Mouse (Mus musculus) intestine, embryonic 16.5 days (tissue): Measurements from ENCODE around the gene Prkn. TPM values are rescaled to one million over a fixed set of nuclear protein-coding genes. Genes with fewer than 3 reads are reported as not detected.
A peak's percentile ranks its signal among the peaks of the same experiment; 100 is the strongest.

ENCODE experiments used
- ATAC-seq: fragments of 200-750 bp; cut with Nextera tagmentation; 2 replicates; pipeline ENCODE4 v1.8.0; 2017; ENCODE audit warnings: moderate TSS enrichment, moderate library complexity
- H3K27ac ChIP-seq: fragments of 300-500 bp; sonication (generic); 2 replicates; pipeline ENCODE4 v1.5.1; 2014; ENCODE audit warnings: mild to moderate bottlenecking, low read length
- H3K27me3 ChIP-seq: fragments of 300-500 bp; sonication (generic); replicated peaks from 2 replicates; pipeline ENCODE4 v1.6.1; 2014; ENCODE audit warnings: low read length, control low read depth, mixed read lengths; ENCODE audit not compliant: control insufficient read depth, insufficient read depth
- H3K36me3 ChIP-seq: fragments of 300-500 bp; sonication (generic); 2 replicates; pipeline ENCODE4 v1.6.1; 2014; ENCODE audit warnings: low read length, control low read depth; ENCODE audit not compliant: control insufficient read depth, insufficient read depth
- H3K4me1 ChIP-seq: fragments of 300-500 bp; sonication (generic); 2 replicates; pipeline ENCODE4 v1.6.1; 2014; ENCODE audit warnings: low read length, control low read depth, mixed read lengths; ENCODE audit not compliant: control insufficient read depth, insufficient read depth
- H3K4me2 ChIP-seq: fragments of 300-500 bp; sonication (generic); 2 replicates; pipeline ENCODE4 v1.6.1; 2014; ENCODE audit warnings: low read depth, low read length, control low read depth
- H3K4me3 ChIP-seq: fragments of 300-500 bp; sonication (generic); 2 replicates; pipeline ENCODE4 v1.5.1; 2014; ENCODE audit warnings: mild to moderate bottlenecking, low read length
- H3K9ac ChIP-seq: fragments of 300-500 bp; sonication (generic); 2 replicates; pipeline ENCODE4 v1.6.1; 2014; ENCODE audit warnings: low read depth, low read length
- H3K9me3 ChIP-seq: fragments of 300-500 bp; sonication (generic); 2 replicates; pipeline ENCODE4 v1.6.1; 2016; ENCODE audit warnings: low read length, control low read depth; ENCODE audit not compliant: control insufficient read depth
- WGBS: fragments of 180-500 bp; shearing (Covaris S2); extraction: QIAGEN DNeasy Blood & Tissue Kit; methylation state at CpG from one replicate; pipeline ENCODE4 v1.1.7; 2014; 5-methylcytosine and 5-hydroxymethylcytosine counted together
- polyA plus RNA-seq: library from polyadenylated mRNA; unstranded; fragments of >200 nt; fragmentation: Nextera tagmentation; extraction: Ambion mirVana; gene quantifications from 2 replicates; pipeline ENCODE4 v1.2.1, GENCODE M21; 2015

The Prkn gene
- polyA plus RNA-seq, 1 experiment from 2014 or later = 1.3 TPM

- H3K27ac ChIP-seq = no peak overlapping the region
- 10% methylated on average over 7 of the region's 7 CpGs for WGBS
- no peak for ATAC-seq
- H3K4me3 ChIP-seq = no peak overlapping the region
- H3K9me3 ChIP-seq = no peaks in the 10 kb centered on the region
- H3K4me1 ChIP-seq = no peaks in the 10 kb centered on the region; the same call in 1 of the 2 replicates
- no peak overlapping the region for H3K4me2 ChIP-seq
- H3K27me3 ChIP-seq = 0 out of 2 replicates have a peak, but pooled peaks cover 2% of the 10 kb centered on the region
- H3K36me3 ChIP-seq = no peaks in the 10 kb centered on the region
- no peak overlapping the region for H3K9ac ChIP-seq
These were observed 771.3 kb downstream of the Prkn start for GRCm38 (mm10) chr17:11611459-11611858.

- WGBS = 38% methylated on average over 18 of the region's 21 CpGs
- peak overlapping the region; percentile 38 for H3K4me2 ChIP-seq
- H3K4me3 ChIP-seq = no peak overlapping the region
- H3K9me3 ChIP-seq = no peaks in the 10 kb centered on the region
- H3K27me3 ChIP-seq = 0 out of 2 replicates have a peak, but pooled peaks cover 2% of the 10 kb centered on the region
- no peaks in the 10 kb centered on the region for H3K36me3 ChIP-seq
- no peaks in the 10 kb centered on the region; the same call in 1 of the 2 replicates for H3K4me1 ChIP-seq
- no peak overlapping the region for H3K9ac ChIP-seq
- no peak overlapping the region for H3K27ac ChIP-seq
- peak; percentile 69; the same call in 1 of the 2 replicates for ATAC-seq
These were observed 772.8 kb downstream of the Prkn start for GRCm38 (mm10) chr17:11612801-11613531.

- Histone ChIP-seq H3K27me3 (no peaks in the 10 kb centered on the region), H3K27ac (no peak overlapping the region), H3K4me1 (no peaks in the 10 kb centered on the region; the same call in 1 of the 2 replicates), H3K9ac (no peak overlapping the region), H3K36me3 (no peaks in the 10 kb centered on the region), H3K4me2 (no peak overlapping the region), H3K9me3 (no peaks in the 10 kb centered on the region), H3K4me3 (no peak overlapping the region)
- 57% methylated on average over 2 of the region's 2 CpGs for WGBS
- ATAC-seq = no peak
These were observed 777.4 kb downstream of the Prkn start for GRCm38 (mm10) chr17:11617552-11617951.

GRCm38 (mm10) chr17:11618886-11619590 lies 778.9 kb downstream of the Prkn start:
- H3K4me3 ChIP-seq = no peak overlapping the region
- no peak for ATAC-seq
- no peaks in the 10 kb centered on the region for H3K27me3 ChIP-seq
- H3K4me1 ChIP-seq = no peaks in the 10 kb centered on the region
- no peaks in the 10 kb centered on the region for H3K9me3 ChIP-seq
- H3K9ac ChIP-seq = no peak overlapping the region
- H3K4me2 ChIP-seq = no peak overlapping the region
- no peaks in the 10 kb centered on the region for H3K36me3 ChIP-seq
- 86% methylated on average over 8 of the region's 8 CpGs for WGBS
- no peak overlapping the region for H3K27ac ChIP-seq

DNA sequence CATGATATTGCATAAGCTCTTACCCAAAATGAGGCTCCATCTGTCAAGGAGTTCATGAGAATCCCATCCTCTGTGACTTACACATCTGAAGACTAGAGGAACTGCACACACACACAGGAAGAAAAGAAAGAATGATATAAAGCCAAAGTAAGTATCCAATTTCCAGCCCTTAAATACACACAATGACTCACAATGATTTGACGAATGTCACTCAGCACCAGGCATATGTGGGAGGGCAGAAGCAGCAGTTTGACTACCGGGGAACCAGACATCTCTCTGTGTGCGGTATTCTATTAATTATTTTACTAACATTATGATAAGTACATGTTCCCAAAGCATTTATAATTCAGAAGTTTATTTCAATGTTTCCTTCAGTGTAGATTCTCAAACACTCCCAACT lies 780.6 kb downstream of the Prkn start:
- no peak for ATAC-seq
- Histone ChIP-seq H3K4me3 (no peak overlapping the region), H3K4me1 (no peaks in the 10 kb centered on the region), H3K9me3 (no peaks in the 10 kb centered on the region), H3K4me2 (no peak overlapping the region), H3K27ac (no peak overlapping the region), H3K9ac (no peak overlapping the region), H3K27me3 (no peaks in the 10 kb centered on the region), H3K36me3 (no peaks in the 10 kb centered on the region)
- 60% methylated on average over 3 of the region's 3 CpGs for WGBS

DNA sequence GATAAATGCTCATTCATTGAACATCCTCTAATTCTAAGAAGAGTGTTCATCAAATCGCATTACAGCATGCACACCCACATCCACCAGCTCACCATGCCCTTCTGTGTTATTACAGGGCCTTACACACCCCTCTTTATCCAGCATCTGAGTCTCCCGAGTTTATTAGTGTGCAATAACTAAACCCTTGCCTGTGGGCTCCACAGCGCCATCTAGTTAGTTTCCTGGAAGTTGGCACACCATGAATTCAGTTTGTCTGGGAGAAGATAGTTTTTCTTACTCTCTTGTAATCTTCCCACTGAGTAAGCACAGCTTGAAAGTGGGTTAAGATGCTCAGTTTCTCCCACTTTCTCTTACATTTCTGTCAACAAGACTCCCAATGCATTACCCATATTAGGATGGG lies 781.3 kb downstream of the Prkn start:
- Histone ChIP-seq H3K27me3 (no peaks in the 10 kb centered on the region), H3K9ac (no peak overlapping the region), H3K4me2 (no peak overlapping the region), H3K36me3 (no peaks in the 10 kb centered on the region), H3K4me1 (no peaks in the 10 kb centered on the region), H3K9me3 (no peaks in the 10 kb centered on the region), H3K4me3 (no peak overlapping the region), H3K27ac (no peak overlapping the region)
- 53% methylated on average over 3 of the region's 3 CpGs for WGBS
- no peak for ATAC-seq

DNA sequence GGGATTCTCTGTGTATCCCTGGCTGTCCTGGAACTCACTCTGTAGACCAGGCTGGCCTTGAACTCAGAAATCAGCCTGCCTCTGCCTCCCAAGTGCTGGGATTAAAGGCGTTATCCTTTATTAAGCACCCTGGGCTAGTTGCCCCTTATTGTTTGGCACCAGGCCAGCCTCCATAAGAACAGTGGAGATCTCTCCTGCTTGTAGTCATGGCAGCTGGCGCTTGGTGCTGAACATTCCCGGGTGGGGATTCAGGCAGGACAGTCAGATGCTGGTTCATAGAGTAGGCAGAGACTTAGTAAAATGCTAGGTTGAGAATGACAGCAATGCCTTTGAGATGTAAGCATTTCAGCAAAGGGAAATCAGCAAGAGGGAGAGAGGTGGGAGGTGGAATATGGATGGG lies 786.1 kb downstream of the Prkn start:
- no peaks in the 10 kb centered on the region for H3K27me3 ChIP-seq
- H3K4me3 ChIP-seq = no peak overlapping the region
- H3K4me1 ChIP-seq = no peaks in the 10 kb centered on the region
- no peak overlapping the region for H3K4me2 ChIP-seq
- WGBS = 86% methylated on average over 3 of the region's 3 CpGs
- no peak overlapping the region for H3K27ac ChIP-seq
- no peak overlapping the region for H3K9ac ChIP-seq
- no peaks in the 10 kb centered on the region for H3K9me3 ChIP-seq
- no peaks in the 10 kb centered on the region for H3K36me3 ChIP-seq
- ATAC-seq = no peak

- Histone ChIP-seq H3K4me3 (no peak overlapping the region), H3K4me1 (no peaks in the 10 kb centered on the region), H3K27me3 (no peaks in the 10 kb centered on the region), H3K4me2 (no peak overlapping the region), H3K9me3 (no peaks in the 10 kb centered on the region), H3K9ac (no peak overlapping the region), H3K27ac (no peak overlapping the region), H3K36me3 (no peaks in the 10 kb centered on the region)
- WGBS = 90% methylated on average over 11 of the region's 11 CpGs
- ATAC-seq = no peak
These were observed 794.9 kb downstream of the Prkn start for GRCm38 (mm10) chr17:11635121-11635520.

- Histone ChIP-seq H3K36me3 (no peaks in the 10 kb centered on the region), H3K9me3 (no peaks in the 10 kb centered on the region), H3K27ac (no peak overlapping the region), H3K27me3 (no peaks in the 10 kb centered on the region), H3K9ac (no peak overlapping the region), H3K4me2 (no peak overlapping the region), H3K4me3 (no peak overlapping the region), H3K4me1 (no peaks in the 10 kb centered on the region)
- WGBS = 64% methylated on average over 10 of the region's 10 CpGs
- ATAC-seq = no peak
These were observed 797.5 kb downstream of the Prkn start for GRCm38 (mm10) chr17:11637642-11638041.
